Mouse (Mus musculus) gastrocnemius, adult 18-20 months (tissue): Measurements from ENCODE around the gene Tfpi. TPM values are rescaled to one million over a fixed set of nuclear protein-coding genes. Genes with fewer than 3 reads are reported as not detected.
A peak's percentile ranks its signal among the peaks of the same experiment; 100 is the strongest.

ENCODE experiments used
- DNase-seq: peaks from one replicate; pipeline ENCODE4 v3.0.0; 2021; ENCODE audit warnings: low spot score
- long read RNA-seq, 2 experiments: library from polyadenylated mRNA; stranded (forward); transcript quantifications; one replicate each; pipeline ENCODE4 v2.0.0; 2021
- total RNA-seq, 2 experiments: library from RNA; stranded (reverse); gene quantifications; 2 replicates each; pipeline ENCODE4 v1.2.3; 2021

Gene Tfpi
- total RNA-seq, result 1 to 10 TPM; 2.2 to 2.9 TPM
- long read RNA-seq, experiment 1, partial matches to known transcripts, result 0 of 4 reads
- long read RNA-seq, experiment 1, other reads (novel, unspliced or antisense), result 3 of 4 reads
- long read RNA-seq, experiment 2, partial matches to known transcripts, result 0 of 3 reads
- long read RNA-seq, experiment 2, other reads (novel, unspliced or antisense), result 2 of 3 reads

DNA sequence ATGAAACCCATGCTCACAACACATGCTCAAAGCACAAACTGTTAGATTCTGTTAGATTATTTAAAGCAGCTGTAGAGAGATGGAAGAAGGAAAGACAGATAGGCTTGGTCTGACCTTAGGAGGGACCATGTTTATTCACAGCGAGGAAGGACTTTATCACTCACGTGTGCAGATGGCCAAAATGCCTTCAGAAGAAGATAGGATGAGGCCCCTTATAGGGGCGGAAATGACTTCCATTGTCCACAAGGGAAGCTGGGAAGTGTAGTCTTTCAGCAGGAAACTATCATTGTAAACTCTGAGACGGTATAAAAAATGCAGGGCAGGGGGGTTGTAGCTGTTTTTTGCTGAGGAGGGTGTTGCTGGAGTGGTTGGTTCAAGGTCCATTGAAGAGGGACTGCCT lies at the start of gene Tfpi:
TSS of gene Tfpi (minus strand) at position 199 of the 400 bp plus-strand sequence.
- DNase-seq, result no peak

GRCm38 (mm10) chr2:84526221-84526620 lies 49.6 kb upstream of the Tfpi start:
- DNase-seq, result no peak

DNA sequence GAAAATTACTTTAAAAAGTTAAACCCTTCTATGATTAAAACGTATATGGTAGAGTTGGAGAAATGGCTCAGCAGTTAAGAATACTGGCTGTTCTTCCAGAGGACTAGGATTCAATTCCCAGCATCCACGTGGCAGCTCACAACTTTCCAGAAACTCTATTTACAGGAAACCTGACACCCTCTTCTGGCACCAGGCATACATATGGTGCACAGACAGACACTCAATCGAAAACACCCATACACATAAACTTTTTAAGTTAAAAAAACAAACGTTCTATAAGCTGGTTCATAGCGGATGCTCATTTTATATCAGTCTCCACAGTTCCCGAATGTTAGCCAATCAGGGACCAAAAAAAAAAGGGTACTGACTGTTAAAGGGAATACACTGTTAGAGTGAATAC lies 49.2 kb upstream of the Tfpi start:
- DNase-seq, result no peak

- DNase-seq, result no peak
These were observed 48.5 kb upstream of the Tfpi start for GRCm38 (mm10) chr2:84525047-84525446.

- no peak for DNase-seq
These were observed 47.4 kb upstream of the Tfpi start for GRCm38 (mm10) chr2:84523994-84524393.

- DNase-seq, result no peak
These were observed 46.7 kb upstream of the Tfpi start for GRCm38 (mm10) chr2:84523103-84523865.

GRCm38 (mm10) chr2:84519514-84520067 lies 43.0 kb upstream of the Tfpi start:
- DNase-seq, result no peak

DNA sequence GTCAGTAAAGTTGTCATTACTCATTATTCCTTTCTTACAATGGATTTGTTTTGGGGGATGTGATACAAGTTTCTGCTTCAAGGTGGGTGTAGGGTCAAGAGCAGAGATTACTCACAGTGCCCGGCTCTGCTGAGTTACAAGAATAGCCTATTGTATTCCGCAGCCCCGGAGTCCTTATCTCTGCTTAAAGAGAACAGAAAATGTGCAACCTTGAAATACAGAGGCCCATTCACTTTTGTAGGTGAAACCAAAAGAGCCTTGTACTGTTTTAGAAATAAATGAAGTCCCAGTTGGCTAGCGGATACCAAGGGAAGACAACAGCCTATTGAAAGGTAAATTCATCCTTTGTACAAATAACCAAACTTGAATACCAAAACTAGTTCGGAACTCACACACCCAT lies 42.2 kb upstream of the Tfpi start:
- no peak for DNase-seq

GRCm38 (mm10) chr2:84513281-84513680 lies 36.7 kb upstream of the Tfpi start:
- no peak for DNase-seq

- no peak for DNase-seq
These were observed 34.9 kb upstream of the Tfpi start for GRCm38 (mm10) chr2:84511508-84511907.

DNA sequence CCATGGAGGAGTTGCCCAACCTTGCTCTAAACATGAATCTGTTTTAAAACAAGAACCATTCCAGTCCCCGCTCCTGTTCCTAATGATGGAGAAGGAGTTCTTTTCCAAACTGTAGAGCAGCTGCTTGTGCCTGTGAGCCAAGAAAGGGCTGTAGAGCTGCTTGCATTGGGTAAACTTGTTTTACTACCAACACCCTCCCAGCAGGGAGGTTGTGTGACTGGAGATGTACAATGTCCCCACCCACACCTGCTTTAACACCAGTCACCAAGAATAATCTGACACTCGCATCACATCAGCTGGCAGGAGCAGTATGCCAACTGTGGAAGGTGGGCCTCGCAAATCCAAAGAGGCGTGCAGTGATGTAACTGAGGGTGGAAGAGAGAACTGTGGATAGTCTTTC lies 34.5 kb upstream of the Tfpi start:
- DNase-seq, result no peak

GRCm38 (mm10) chr2:84504954-84505394 lies 28.4 kb upstream of the Tfpi start:
- peak; percentile 6 for DNase-seq

DNA sequence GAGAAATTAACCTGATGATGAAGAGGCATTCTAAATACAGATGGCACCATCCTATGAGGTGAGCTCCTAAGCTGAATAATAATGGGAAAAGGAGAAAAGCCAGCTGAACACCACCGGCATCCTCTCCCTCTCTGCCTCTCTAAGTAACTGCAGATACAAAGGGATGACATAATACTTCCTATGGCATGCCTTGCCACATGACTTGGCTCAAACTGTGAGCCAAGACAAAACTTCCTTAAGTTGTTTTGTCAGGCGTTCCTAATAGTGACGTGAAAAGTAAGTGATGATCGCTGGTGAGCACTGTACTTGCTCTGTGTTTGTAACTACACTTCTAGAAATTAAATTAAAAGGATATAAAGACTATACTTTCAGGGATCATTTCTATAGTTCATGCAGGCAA lies 27.7 kb upstream of the Tfpi start:
- DNase-seq, result no peak

DNA sequence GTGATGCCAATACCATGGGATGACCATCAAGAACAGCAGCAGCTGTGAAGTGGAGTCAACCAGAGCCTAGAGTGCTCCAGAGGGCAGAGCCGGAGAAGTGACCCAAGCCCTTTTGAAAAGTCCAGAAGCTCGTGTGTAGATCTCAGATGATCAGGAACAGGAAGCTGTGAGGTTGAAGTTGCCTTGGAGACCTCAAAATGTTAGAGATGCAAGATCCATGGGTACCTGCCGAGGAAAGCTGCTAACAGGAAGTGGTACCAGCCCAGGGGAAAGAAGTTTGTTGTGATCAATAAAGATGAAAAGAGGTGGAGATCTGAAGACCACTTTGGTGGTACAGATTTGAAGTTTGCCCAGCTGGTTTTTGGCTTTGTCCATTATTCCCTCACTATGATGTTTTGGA lies 22.3 kb upstream of the Tfpi start:
- no peak for DNase-seq

GRCm38 (mm10) chr2:84495108-84495507 lies 18.5 kb upstream of the Tfpi start:
- DNase-seq, result no peak

- DNase-seq, result no peak
These were observed 17.1 kb upstream of the Tfpi start for GRCm38 (mm10) chr2:84493626-84494025.

- DNase-seq, result no peak
These were observed 15.1 kb upstream of the Tfpi start for GRCm38 (mm10) chr2:84491715-84492114.

DNA sequence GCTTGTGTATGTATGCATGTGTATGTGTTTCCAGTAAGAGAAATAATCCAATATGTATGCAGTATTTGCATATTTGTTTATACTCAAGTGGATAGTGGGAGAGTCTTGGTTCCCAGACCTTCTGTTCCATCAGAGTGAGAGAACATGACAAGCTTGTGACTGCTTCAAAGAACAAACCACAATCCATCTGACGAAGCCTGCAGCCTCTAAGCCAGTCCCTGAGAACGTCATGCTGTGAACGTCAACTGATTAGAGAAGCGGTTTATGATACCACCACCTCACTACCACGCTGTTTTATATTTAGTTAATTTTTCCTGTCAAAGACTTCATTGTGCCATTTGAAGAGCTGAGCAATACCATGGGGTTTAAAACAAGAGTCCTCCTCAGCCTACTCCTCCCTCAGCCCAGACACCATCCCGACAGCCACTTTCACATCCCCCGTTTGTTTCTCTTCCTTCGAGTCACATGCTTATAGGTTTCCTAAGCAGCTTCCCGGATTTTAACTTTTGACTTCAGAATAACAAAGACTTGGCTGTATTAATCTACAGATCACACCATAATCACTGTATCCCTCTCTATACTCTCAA lies 11.2 kb upstream of the Tfpi start:
- no peak for DNase-seq

- DNase-seq, result peak; percentile 32
These were observed 5.3 kb upstream of the Tfpi start for GRCm38 (mm10) chr2:84481863-84482262.

DNA sequence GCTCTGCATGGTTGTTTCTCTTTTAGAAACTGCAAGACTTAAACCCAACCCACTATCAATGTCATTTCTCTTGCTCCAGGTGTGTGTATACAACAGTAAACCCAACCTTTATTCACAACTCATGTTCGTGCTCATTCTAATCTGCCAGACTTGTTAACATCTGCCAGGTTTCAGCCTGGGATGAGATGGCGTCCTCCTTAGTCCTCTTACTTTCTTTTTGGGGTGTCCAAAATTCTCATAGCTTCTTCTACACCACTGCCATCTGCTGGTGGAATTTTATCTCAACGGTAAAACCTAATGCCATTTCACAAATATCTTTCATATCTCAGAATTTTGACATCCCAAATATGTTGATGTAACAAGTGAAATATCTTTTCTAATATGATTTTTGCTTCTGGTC lies 2.5 kb upstream of the Tfpi start:
- DNase-seq, result peak; percentile 71

DNA sequence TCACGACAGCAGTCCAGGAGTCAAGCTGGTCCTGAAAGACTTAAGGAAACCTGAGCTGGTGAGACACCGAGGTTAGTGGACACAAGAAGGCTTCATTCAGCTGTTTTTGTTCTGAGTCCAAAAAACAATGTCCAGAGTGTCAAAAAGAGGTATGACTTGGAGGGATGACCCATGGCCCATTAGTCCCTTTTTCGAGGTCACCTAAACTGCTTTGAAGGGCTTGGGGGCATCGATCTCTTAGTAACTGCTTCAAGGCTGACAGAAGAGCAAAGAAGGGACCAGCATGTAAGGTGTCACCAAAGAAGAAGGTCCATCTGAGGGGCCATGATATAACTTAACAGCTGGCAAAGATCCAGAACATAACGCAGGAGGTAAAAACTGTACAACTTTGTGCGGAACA lies 1.2 kb upstream of the Tfpi start:
- no peak for DNase-seq

- DNase-seq, result no peak
These were observed 444 bp downstream of the Tfpi start for GRCm38 (mm10) chr2:84476131-84476530.

- DNase-seq, result no peak
These were observed 974 bp downstream of the Tfpi start for GRCm38 (mm10) chr2:84475601-84476000.
